Mouse (Mus musculus): ENCODE data around the gene Tmem9b. TPM values are rescaled to one million over a fixed set of nuclear protein-coding genes. Genes with fewer than 3 reads are reported as not detected.

The Tmem9b gene
- 149 TPM in 2 replicates for polyA plus RNA-seq (2014; fragmentation: Nextera tagmentation; extraction: Ambion mirVana)

DNA sequence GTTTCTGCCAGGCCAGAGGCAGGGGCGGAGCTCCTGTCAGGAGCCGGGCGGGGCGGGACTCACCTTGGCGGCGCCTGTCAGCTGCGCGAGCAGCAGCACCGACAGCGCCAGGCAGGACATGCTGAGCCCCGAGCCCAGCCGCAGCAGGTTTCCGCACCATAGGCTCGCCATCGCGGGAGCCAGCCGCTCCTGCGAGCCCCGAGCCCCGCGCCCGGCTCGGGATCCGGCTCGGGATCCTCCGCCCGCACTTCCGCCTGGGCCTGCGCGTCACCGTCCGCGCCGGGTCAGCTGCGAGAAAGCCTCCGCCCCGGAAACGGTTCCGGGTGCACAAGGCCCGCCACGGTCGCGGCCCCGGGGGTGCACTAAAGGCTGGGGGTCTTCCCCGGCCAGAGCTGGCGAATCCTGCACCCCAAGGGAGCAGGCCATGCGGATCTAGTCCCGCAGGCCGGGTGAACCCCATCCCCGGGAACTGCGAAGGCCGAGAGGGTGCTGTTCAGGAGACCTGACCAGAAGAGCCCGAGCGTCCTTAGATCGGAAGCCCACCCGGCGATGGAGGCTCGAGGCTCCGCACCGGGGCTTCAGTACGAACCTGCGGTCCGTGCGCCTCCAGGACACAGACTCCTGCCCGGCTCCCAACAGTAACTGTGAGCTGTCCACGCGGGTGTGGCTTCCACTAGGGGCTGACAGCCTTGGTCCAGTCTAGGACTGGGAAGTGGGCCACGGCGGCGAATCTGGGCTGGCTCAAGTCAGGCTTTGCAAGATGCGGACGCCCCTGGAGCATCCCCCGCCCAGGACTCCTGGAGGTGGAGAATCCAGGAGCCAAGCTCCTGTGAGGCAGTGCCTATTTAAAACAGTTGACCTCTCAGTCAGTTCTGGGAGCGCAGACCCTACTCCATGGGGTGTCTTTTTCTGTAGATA is at the start of gene Tmem9b:
TSS of gene Tmem9b (minus strand) at position 868 of the 918 bp plus-strand sequence.
- Histone ChIP-seq H3K4me2 (replicated peaks) (peak within 1 kb of the TSS; percentile 79), H3K27ac (peak within 1 kb of the TSS; percentile 84), H3K9me3 (ENCODE audit: control insufficient read depth, low read length) (no peaks in the 10 kb centered on the region), H3K9ac (peak within 1 kb of the TSS; percentile 80), H3K36me3 (replicated peaks; ENCODE audit: control insufficient read depth, insufficient read depth) (no peaks in the 10 kb centered on the region; the same call in 1 of the 2 replicates), H3K4me1 (replicated peaks; ENCODE audit: control insufficient read depth, insufficient read depth, low read length) (peaks cover 16% of the 10 kb centered on the region), H3K27me3 (ENCODE audit: control insufficient read depth, insufficient read depth, low read length) (no peaks in the 10 kb centered on the region), H3K4me3 (replicated peaks; ENCODE audit: low read length) (peak within 1 kb of the TSS; percentile 52)
- DNase-seq (ENCODE audit: low spot score), result peak; percentile 80
- under 1% methylated on average over 73 of the region's 74 CpGs for WGBS
- peak; percentile 95 for ATAC-seq (ENCODE audit: low FRiP score)

DNA sequence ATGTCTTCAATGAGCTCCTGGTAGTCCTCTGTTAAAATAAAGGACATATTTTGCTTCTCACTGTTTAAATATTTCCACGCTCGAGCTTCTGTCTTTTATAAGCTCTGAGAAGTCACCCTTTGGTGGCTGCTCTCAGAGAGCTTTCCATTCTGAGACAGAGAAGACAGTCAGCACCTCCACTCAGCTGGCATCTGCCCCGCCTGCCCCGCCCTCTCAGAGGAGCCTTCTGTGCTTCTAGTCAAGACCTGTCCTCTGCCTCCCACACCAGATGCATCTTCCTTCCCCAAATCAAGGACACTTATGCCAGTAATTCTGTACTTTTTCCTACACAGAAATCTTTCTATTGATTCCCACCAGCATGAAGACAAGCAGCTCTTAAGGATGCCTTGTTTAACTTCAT is 48.0 kb upstream of the Tmem9b start:
- Histone ChIP-seq H3K4me1 (replicated peaks; ENCODE audit: control insufficient read depth, insufficient read depth, low read length) (no peaks in the 10 kb centered on the region), H3K4me2 (replicated peaks) (no peak overlapping the region), H3K36me3 (replicated peaks; ENCODE audit: control insufficient read depth, insufficient read depth) (no peaks in the 10 kb centered on the region), H3K27me3 (ENCODE audit: control insufficient read depth, insufficient read depth, low read length) (no peaks in the 10 kb centered on the region), H3K9me3 (ENCODE audit: control insufficient read depth, low read length) (no peaks in the 10 kb centered on the region), H3K9ac (no peak overlapping the region), H3K4me3 (replicated peaks; ENCODE audit: low read length) (no peak overlapping the region), H3K27ac (no peak overlapping the region)
- ATAC-seq (ENCODE audit: low FRiP score) (no peak), DNase-seq (ENCODE audit: low spot score) (no peak)
- WGBS, result 93% methylated on average over 4 of the region's 4 CpGs

- ATAC-seq (ENCODE audit: low FRiP score) (no peak), DNase-seq (ENCODE audit: low spot score) (no peak)
- H3K27ac ChIP-seq, result no peak overlapping the region
- H3K27me3 ChIP-seq (ENCODE audit: control insufficient read depth, insufficient read depth, low read length), result no peaks in the 10 kb centered on the region
- H3K4me2 ChIP-seq (replicated peaks), result no peak overlapping the region
- H3K4me3 ChIP-seq (replicated peaks; ENCODE audit: low read length), result no peak overlapping the region
- H3K9ac ChIP-seq, result no peak overlapping the region
- 75% methylated on average over 11 of the region's 11 CpGs for WGBS
- H3K36me3 ChIP-seq (replicated peaks; ENCODE audit: control insufficient read depth, insufficient read depth), result no peaks in the 10 kb centered on the region
- H3K9me3 ChIP-seq (ENCODE audit: control insufficient read depth, low read length), result no peaks in the 10 kb centered on the region
- no peaks in the 10 kb centered on the region for H3K4me1 ChIP-seq (replicated peaks; ENCODE audit: control insufficient read depth, insufficient read depth, low read length)
Observed at GRCm38 (mm10) chr7:109799168-109799567, 46.5 kb upstream of the Tmem9b start.

- Histone ChIP-seq H3K36me3 (replicated peaks; ENCODE audit: control insufficient read depth, insufficient read depth) (no peaks in the 10 kb centered on the region), H3K9me3 (ENCODE audit: control insufficient read depth, low read length) (no peaks in the 10 kb centered on the region), H3K4me3 (replicated peaks; ENCODE audit: low read length) (no peak overlapping the region), H3K4me2 (replicated peaks) (no peak overlapping the region), H3K9ac (no peak overlapping the region), H3K4me1 (replicated peaks; ENCODE audit: control insufficient read depth, insufficient read depth, low read length) (no peaks in the 10 kb centered on the region), H3K27me3 (ENCODE audit: control insufficient read depth, insufficient read depth, low read length) (no peaks in the 10 kb centered on the region), H3K27ac (no peak overlapping the region)
- ATAC-seq (ENCODE audit: low FRiP score) (no peak), DNase-seq (ENCODE audit: low spot score) (no peak)
- WGBS, result 83% methylated on average over 5 of the region's 5 CpGs
Observed at GRCm38 (mm10) chr7:109795564-109795963, 42.9 kb upstream of the Tmem9b start.

DNA sequence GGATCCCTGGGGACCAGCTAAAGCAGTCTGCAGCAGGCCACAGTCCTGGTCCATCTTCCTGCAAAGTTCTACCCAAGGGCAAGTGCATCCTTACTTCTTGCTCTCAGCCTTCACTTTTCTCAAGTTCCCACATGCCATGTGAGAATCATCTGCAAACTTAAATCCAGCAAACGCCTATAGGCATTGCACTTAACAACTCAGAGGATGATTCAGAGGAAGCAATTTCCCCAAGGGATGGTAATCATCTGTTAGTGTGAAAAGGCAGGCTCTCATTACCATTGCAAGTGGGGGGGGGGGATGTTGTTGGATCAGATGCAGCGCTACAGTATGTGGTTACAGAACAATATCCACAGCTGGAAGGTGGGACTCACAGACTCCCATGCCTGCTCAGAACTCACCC is 41.9 kb upstream of the Tmem9b start:
- no peak for ATAC-seq (ENCODE audit: low FRiP score)

DNA sequence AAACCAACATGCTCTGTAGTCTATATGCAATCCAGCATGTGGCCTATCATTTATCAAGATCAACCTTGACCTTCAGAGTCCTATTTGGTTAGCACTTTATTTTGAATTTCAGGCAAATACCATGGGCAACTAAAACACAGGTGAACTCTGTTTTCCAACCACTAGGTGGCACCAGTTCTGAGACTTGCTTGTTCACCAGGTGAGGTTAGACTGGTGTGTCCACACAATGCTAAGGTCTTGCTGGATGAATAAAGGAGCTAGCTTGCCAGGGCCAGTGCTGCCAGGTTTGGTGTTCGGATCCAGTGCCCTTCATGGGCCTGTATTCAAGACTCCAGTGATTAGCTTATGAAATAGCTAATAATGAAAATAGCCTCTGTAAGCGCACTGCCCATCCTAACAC is 40.1 kb upstream of the Tmem9b start:
- WGBS, result 77% methylated on average over 2 of the region's 2 CpGs

More for the DNA sequence above, 41.9 kb upstream of the Tmem9b start:
- Histone ChIP-seq H3K4me1 (replicated peaks; ENCODE audit: control insufficient read depth, insufficient read depth, low read length) (no peaks in the 10 kb centered on the region), H3K9ac (no peak overlapping the region), H3K27me3 (ENCODE audit: control insufficient read depth, insufficient read depth, low read length) (no peaks in the 10 kb centered on the region), H3K4me3 (replicated peaks; ENCODE audit: low read length) (no peak overlapping the region), H3K27ac (no peak overlapping the region), H3K9me3 (ENCODE audit: control insufficient read depth, low read length) (no peaks in the 10 kb centered on the region), H3K4me2 (replicated peaks) (no peak overlapping the region), H3K36me3 (replicated peaks; ENCODE audit: control insufficient read depth, insufficient read depth) (no peaks in the 10 kb centered on the region)
- DNase-seq (ENCODE audit: low spot score), result no peak
- WGBS, result 56% methylated on average over 2 of the region's 2 CpGs

GRCm38 (mm10) chr7:109790818-109791217 is 38.1 kb upstream of the Tmem9b start:
- H3K36me3 ChIP-seq (replicated peaks; ENCODE audit: control insufficient read depth, insufficient read depth), result no peaks in the 10 kb centered on the region
- H3K4me3 ChIP-seq (replicated peaks; ENCODE audit: low read length), result no peak overlapping the region
- no peaks in the 10 kb centered on the region for H3K27me3 ChIP-seq (ENCODE audit: control insufficient read depth, insufficient read depth, low read length)
- H3K4me2 ChIP-seq (replicated peaks), result no peak overlapping the region
- DNase-seq (ENCODE audit: low spot score) (no peak), ATAC-seq (ENCODE audit: low FRiP score) (no peak)
- WGBS, result 83% methylated on average over 3 of the region's 3 CpGs
- H3K9ac ChIP-seq, result no peak overlapping the region
- no peaks in the 10 kb centered on the region for H3K4me1 ChIP-seq (replicated peaks; ENCODE audit: control insufficient read depth, insufficient read depth, low read length)
- H3K9me3 ChIP-seq (ENCODE audit: control insufficient read depth, low read length), result no peaks in the 10 kb centered on the region
- H3K27ac ChIP-seq, result no peak overlapping the region

More for the DNA sequence above, 40.1 kb upstream of the Tmem9b start:
- H3K27me3 ChIP-seq (ENCODE audit: control insufficient read depth, insufficient read depth, low read length), result no peaks in the 10 kb centered on the region
- H3K4me3 ChIP-seq (replicated peaks; ENCODE audit: low read length), result no peak overlapping the region
- no peaks in the 10 kb centered on the region for H3K36me3 ChIP-seq (replicated peaks; ENCODE audit: control insufficient read depth, insufficient read depth)
- no peak overlapping the region for H3K4me2 ChIP-seq (replicated peaks)
- H3K9me3 ChIP-seq (ENCODE audit: control insufficient read depth, low read length), result no peaks in the 10 kb centered on the region
- ATAC-seq (ENCODE audit: low FRiP score), result peak; percentile 21; the same call in 1 of the 2 replicates
- H3K9ac ChIP-seq, result no peak overlapping the region
- H3K27ac ChIP-seq, result no peak overlapping the region
- no peaks in the 10 kb centered on the region for H3K4me1 ChIP-seq (replicated peaks; ENCODE audit: control insufficient read depth, insufficient read depth, low read length)
- DNase-seq (ENCODE audit: low spot score), result peak; percentile 69

- Histone ChIP-seq H3K27me3 (ENCODE audit: control insufficient read depth, insufficient read depth, low read length) (peaks cover 8% of the 10 kb centered on the region), H3K4me2 (replicated peaks) (no peak overlapping the region), H3K9ac (no peak overlapping the region), H3K4me1 (replicated peaks; ENCODE audit: control insufficient read depth, insufficient read depth, low read length) (no peaks in the 10 kb centered on the region), H3K27ac (no peak overlapping the region), H3K36me3 (replicated peaks; ENCODE audit: control insufficient read depth, insufficient read depth) (no peaks in the 10 kb centered on the region), H3K9me3 (ENCODE audit: control insufficient read depth, low read length) (no peaks in the 10 kb centered on the region), H3K4me3 (replicated peaks; ENCODE audit: low read length) (no peak overlapping the region)
- WGBS, result 90% methylated on average over 2 of the region's 2 CpGs
- ATAC-seq (ENCODE audit: low FRiP score) (no peak), DNase-seq (ENCODE audit: low spot score) (no peak)
Observed at GRCm38 (mm10) chr7:109787860-109788259, 35.2 kb upstream of the Tmem9b start.

DNA sequence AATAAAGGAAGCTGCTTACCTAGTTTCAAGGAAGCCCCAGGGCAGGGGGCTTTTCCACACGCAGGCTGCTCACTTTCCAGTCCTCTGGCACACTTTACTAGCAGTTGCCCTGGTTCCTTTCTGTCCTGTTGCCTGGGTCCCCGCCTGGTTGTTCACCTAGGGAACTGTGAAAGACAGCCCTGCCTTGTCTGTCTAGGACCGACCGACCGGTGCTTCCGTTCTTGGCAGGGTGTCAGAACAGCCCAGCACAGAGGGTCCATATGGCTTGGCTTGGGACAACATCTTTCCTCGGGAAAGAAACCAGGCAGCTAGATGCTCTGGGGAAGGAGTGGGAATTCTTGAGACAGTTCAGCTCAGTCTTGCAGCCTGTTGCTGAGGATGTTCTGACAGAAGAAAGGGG is 30.6 kb upstream of the Tmem9b start:
- WGBS, result 52% methylated on average over 7 of the region's 7 CpGs
- H3K4me3 ChIP-seq (replicated peaks; ENCODE audit: low read length), result no peak overlapping the region
- H3K27me3 ChIP-seq (ENCODE audit: control insufficient read depth, insufficient read depth, low read length), result peaks cover 43% of the 10 kb centered on the region
- H3K4me2 ChIP-seq (replicated peaks), result no peak overlapping the region; the same call in 1 of the 2 replicates
- no peak for DNase-seq (ENCODE audit: low spot score)
- no peaks in the 10 kb centered on the region for H3K4me1 ChIP-seq (replicated peaks; ENCODE audit: control insufficient read depth, insufficient read depth, low read length)
- no peak overlapping the region for H3K9ac ChIP-seq
- ATAC-seq (ENCODE audit: low FRiP score), result no peak; the same call in 1 of the 2 replicates
- H3K27ac ChIP-seq, result no peak overlapping the region
- no peaks in the 10 kb centered on the region for H3K9me3 ChIP-seq (ENCODE audit: control insufficient read depth, low read length)
- no peaks in the 10 kb centered on the region for H3K36me3 ChIP-seq (replicated peaks; ENCODE audit: control insufficient read depth, insufficient read depth)

Data from hindbrain, embryonic 14.5 days (tissue).